13 mouse cellular contexts compared by ENCODE assay signal in the genomic region with DNA sequence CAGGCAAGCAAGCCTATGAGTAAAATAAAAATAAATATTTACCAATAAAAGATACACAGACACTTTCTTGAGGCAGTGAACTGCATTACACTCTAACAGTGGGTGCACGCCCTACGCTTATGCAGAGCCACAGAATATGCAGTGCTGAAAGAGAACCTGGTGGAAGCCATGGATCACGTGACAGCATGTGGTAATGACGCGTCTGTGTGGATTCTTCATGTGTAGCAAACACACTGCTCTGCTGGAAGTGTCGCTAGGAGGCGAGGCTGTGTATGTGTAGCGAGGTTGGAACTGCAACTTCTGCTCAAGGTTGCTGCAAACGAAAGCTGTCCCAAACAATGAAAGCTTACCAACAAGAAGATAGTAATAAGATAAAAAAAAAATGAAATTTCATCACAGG.
DNase-seq lines count a peak whose midpoint lies in the region; ATAC-seq and TF ChIP-seq lines count a peak whose summit lies in the region.
"Had no signal": no experiment of that assay in that cellular context is flagged by ENCODE, and none has a peak within 500 bp of the region (broad histone marks: within the 10 kb centered on the region; RNA-seq: fewer than 3 reads in every experiment).

No protein-coding gene starts in this region.

- H3K27ac ChIP-seq in forebrain, embryonic 15.5 days (replicated peaks): peak overlapping the region; percentile 93
- peak overlapping the region; percentile 93 for H3K27ac ChIP-seq in midbrain, embryonic 15.5 days
- H3K27ac ChIP-seq: limb, embryonic 12.5 days had no signal

- no peaks in the 10 kb centered on the region for H3K79me2 ChIP-seq in C2C12 (ENCODE audit: control insufficient read depth, insufficient read depth)

- H3ac ChIP-seq in C2C12 (ENCODE audit: control insufficient read depth, insufficient read length, low read depth): no peak overlapping the region

- ATAC-seq in forebrain, embryonic 15.5 days (replicated peaks): no peak
- no peak for ATAC-seq in midbrain, embryonic 15.5 days (replicated peaks)
- ATAC-seq: CD4-positive, CD25-positive, alpha-beta regulatory T cell, adult 4 months had no signal

- no peak overlapping the region for H3K4me2 ChIP-seq in forebrain, embryonic 15.5 days (replicated peaks)
- no peak overlapping the region for H3K4me2 ChIP-seq in midbrain, embryonic 15.5 days
- H3K4me2 ChIP-seq: limb, embryonic 12.5 days had no signal

- no peaks in the 10 kb centered on the region for H3K79me3 ChIP-seq in C2C12 (ENCODE audit: low read depth)

- DNase-seq in layer of hippocampus, adult 11-12 months (ENCODE audit: low spot score): peak; percentile 51
- DNase-seq in layer of hippocampus, postnatal 36 days: no peak
- no peak for DNase-seq in kidney, adult 8-10 months
- no peak for DNase-seq in gastrocnemius, adult 18-20 months (ENCODE audit: low spot score)
- DNase-seq in gastrocnemius, postnatal 25 days: no peak
- DNase-seq: kidney, adult 2 months; thymus, postnatal 25 days had no signal

- H3K9me3 ChIP-seq in forebrain, embryonic 15.5 days: no peaks in the 10 kb centered on the region
- H3K9me3 ChIP-seq in midbrain, embryonic 15.5 days: no peaks in the 10 kb centered on the region
- H3K9me3 ChIP-seq: limb, embryonic 12.5 days had no signal

- no peak overlapping the region for H3K9ac ChIP-seq in forebrain, embryonic 15.5 days (replicated peaks)
- H3K9ac ChIP-seq in midbrain, embryonic 15.5 days: no peak overlapping the region
- H3K9ac ChIP-seq: limb, embryonic 12.5 days had no signal

- 69% methylated on average over 9 of the region's 9 CpGs for WGBS in forebrain, embryonic 15.5 days
- whole genome bisulfite sequencing in midbrain, embryonic 15.5 days: 74% methylated on average over 9 of the region's 9 CpGs

- H3K36me3 ChIP-seq in C2C12 (ENCODE audit: control insufficient read depth, insufficient read depth): no peaks in the 10 kb centered on the region
- H3K36me3 ChIP-seq in forebrain, embryonic 15.5 days: no peaks in the 10 kb centered on the region
- H3K36me3 ChIP-seq in midbrain, embryonic 15.5 days (replicated peaks): no peaks in the 10 kb centered on the region
- H3K36me3 ChIP-seq: limb, embryonic 12.5 days had no signal

- no peaks in the 10 kb centered on the region for H3K27me3 ChIP-seq in C2C12 (ENCODE audit: control insufficient read depth, insufficient read depth, insufficient read length)
- no peaks in the 10 kb centered on the region for H3K27me3 ChIP-seq in forebrain, embryonic 15.5 days
- no peaks in the 10 kb centered on the region for H3K27me3 ChIP-seq in midbrain, embryonic 15.5 days (replicated peaks)
- H3K27me3 ChIP-seq: limb, embryonic 12.5 days had no signal

- no peak for TF ChIP-seq CTCF in C2C12 (IDR thresholded peaks at IDR 0.05; ENCODE audit: control insufficient read depth, insufficient read depth, insufficient read length)

- no peak overlapping the region for H3K4me3 ChIP-seq in C2C12 (ENCODE audit: insufficient read depth, poor library complexity, severe bottlenecking)
- H3K4me3 ChIP-seq in forebrain, embryonic 15.5 days: no peak overlapping the region
- H3K4me3 ChIP-seq in midbrain, embryonic 15.5 days: no peak overlapping the region
- H3K4me3 ChIP-seq: erythroblast, embryonic 14.5 days; limb, embryonic 12.5 days had no signal

- H3K4me1 ChIP-seq in forebrain, embryonic 15.5 days: peaks cover 64% of the 10 kb centered on the region
- peaks cover 63% of the 10 kb centered on the region for H3K4me1 ChIP-seq in midbrain, embryonic 15.5 days

TF ChIP-seq in C2C12, 6 proteins besides CTCF, POLR2A, EP300 and RAD21:
- TF ChIP-seq MYOD1 (IDR thresholded peaks at IDR 0.05; ENCODE audit: control insufficient read depth, insufficient read length, low read depth) (no peak), MAX (IDR thresholded peaks at IDR 0.05) (no peak), MYOG (IDR thresholded peaks at IDR 0.05; ENCODE audit: control insufficient read depth, extremely low read depth, insufficient read length) (no peak), USF1 (IDR thresholded peaks at IDR 0.05; ENCODE audit: low read depth) (peak; percentile 65), CEBPB (IDR thresholded peaks at IDR 0.05; ENCODE audit: low read depth) (no peak)
TF ChIP-seq in C2C12: peak in this region for 1.
